Mouse (Mus musculus): Measurements from ENCODE around the gene Clstn2.

The Clstn2 gene

DNA sequence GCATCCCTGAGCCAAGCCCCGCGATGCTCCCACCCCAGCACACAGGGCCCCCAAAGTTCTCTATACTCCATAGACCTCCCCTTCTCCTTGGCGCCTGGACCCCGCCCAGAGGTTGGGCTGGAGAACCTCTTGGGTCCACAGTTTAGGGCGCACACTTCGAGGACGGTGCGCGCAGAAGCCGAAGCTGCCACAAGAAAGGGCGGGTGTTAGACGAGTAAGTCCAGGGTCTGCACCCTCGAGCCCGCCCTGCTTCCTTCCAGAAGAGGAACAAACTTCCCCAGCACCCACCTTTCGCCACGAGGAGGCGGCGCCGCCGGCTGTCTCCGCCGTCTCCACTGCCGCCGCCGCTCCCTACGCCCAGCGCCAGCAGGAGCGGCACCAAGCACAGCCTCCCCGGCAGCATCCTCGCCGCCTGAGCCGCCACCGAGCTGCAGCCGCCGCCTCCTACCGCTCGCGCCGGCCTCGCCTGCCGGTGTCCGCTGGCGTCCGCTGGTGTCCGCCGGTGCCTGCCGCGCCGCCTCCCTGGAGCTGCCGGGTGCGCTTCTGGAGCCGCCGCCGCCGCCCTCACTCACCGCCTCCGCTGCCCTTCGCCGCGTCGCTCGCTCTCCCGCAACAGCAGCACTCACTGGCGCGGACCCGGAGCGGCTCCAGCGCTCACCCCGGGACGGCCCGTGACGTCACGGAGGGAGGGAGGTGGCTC lies at the start of gene Clstn2:
TSS of gene Clstn2 (minus strand) at position 609 of the 700 bp plus-strand sequence.
- DNase-seq (ENCODE audit: low spot score) = no peak

- no peak for DNase-seq (ENCODE audit: low spot score)
Measured at GRCm38 (mm10) chr9:98067767-98068166, 34.8 kb upstream of the Clstn2 start.

DNA sequence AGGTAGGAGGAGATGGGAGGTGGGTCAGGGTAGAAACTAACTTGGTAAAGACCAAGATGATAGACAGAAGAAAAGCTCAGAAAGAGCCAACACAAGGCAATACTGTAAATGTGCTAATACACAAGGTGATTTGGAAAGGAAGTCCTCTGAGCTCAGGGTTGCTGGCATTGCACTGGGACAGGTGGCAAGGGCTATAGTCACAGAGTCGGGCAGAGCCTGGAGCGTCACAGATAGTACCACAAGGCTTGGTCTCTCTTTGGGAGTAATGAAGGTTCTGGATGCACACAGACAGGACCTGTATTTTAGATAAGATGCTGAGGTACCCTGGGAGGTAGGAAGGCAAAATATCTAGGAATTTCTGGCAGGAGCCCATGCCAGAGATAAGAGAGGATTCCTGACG lies 28.7 kb upstream of the Clstn2 start:
- DNase-seq (ENCODE audit: low spot score) = no peak

DNA sequence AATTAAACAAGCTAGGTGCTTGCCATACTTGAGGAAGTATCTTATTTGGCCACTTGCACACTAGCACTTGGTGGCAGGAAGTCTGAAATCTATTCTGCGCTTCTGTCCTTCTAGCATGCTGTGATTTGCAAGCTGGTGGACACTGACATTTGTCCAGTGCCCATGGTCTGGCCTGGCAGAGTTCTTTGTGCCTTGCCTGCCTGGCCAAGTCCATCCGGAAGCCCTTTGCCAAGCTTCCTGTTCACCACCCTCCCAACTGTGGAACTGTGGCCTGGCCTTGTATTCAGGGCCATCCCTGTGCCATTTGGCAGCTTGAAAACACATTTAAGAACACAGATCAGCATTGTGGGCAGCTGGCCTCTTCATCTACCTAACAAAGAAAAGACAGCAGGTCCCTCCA lies 24.3 kb upstream of the Clstn2 start:
- no peak for DNase-seq (ENCODE audit: low spot score)

DNA sequence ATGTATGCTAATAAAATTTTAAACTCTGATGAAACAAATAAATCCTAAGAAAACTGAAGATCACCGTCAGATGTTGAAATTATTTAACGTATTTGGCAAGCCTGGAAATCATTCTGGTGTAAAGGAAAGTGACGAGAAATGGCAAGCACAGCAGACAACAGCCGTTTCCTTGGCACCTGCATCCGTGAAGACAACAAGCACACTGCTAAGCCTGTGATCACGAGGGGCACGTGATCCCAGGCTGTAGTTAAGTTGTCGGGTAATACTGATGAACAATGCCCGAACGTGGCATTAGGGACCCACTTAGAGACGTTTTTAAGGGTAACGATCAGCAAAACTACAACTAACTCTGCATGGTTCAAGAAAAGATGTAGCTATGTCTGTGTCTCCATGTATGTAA lies 18.4 kb upstream of the Clstn2 start:
- no peak for DNase-seq (ENCODE audit: low spot score)

DNA sequence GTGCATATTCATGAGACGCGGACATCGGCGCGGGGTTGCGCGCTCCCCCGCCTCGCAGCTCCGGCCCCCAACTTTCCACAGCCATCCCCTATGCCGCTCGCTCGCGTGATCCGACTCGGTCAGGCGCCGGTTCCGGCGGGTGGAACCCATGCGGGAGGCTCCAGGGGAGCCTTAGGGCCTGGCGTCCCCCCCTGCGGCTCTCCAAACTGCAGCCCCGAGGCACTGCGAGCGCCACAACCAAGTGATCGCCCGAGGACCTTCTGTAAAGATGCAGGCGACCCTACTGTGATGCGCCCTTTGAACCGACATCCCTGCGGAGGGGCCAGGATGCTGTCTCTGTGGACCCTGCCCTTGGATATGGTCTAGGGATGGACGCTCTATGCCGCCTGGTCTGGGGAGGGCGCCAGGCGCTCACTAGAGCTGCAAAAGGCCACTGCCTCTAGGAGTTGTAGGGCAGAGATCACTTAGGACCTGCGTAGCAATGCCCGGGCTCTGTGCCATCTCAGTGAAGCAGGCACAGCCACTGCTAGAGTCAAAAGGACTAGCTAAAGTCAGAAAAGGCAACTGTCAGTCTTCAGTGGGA lies 383 bp upstream of the Clstn2 start:
- no peak for DNase-seq (ENCODE audit: low spot score)

DNA sequence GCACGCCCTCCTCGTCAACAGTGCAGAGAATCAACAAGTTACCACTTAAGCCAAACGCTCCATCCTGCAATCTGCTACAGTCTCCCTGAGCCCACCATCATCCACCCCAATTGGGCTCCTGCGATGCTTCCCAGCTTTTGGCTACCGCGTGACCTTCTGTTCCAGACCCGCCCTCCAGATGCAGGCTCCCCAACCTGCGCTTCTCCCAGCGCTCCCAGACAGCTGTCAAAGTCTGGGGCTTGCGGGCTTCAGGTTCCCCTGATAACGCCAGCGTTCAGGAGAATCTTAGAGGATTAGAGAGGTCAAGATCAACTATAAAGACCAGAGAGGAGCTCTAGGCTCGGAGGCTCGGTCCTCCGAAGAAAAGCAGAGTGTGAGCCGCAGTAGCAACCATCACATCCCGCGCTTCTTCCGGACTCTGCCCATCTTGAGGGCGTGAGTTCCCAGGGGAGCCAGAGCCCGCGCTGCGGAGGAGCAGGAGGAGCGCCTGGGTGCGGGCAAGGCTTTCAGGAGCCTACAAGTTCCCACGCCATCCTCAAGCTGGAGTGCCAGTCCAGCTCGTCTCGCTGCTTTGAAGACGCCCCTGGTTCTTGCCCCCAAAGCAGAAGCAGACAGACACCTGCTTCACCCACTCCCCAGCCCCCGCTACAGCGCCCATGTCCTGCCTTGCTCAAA lies 946 bp downstream of the Clstn2 start:
- no peak for DNase-seq (ENCODE audit: low spot score)

- DNase-seq (ENCODE audit: low spot score) = no peak
Measured at GRCm38 (mm10) chr9:98030715-98031114, 2.3 kb downstream of the Clstn2 start.

DNA sequence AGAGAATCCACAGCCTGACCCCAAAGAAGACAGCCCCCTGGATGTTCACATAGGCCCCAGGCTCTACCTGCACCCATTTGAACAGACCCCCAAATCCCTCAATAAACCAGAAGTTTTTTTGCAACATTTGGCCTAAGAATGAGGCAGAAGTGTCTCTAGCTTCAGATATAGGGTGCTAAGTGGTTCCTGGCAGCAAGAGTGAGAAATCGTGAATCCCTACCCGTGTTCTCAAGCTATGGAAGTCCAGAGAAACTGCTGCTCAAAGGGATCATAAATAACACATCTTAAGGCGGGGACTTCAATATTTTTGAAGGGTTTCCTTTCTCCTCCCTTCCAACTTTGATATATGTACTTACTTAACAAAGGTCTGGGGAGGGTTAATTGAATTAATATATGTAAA lies 7.4 kb downstream of the Clstn2 start:
- DNase-seq (ENCODE audit: low spot score) = no peak

GRCm38 (mm10) chr9:98023069-98023468 lies 9.9 kb downstream of the Clstn2 start:
- no peak for DNase-seq (ENCODE audit: low spot score)

DNA sequence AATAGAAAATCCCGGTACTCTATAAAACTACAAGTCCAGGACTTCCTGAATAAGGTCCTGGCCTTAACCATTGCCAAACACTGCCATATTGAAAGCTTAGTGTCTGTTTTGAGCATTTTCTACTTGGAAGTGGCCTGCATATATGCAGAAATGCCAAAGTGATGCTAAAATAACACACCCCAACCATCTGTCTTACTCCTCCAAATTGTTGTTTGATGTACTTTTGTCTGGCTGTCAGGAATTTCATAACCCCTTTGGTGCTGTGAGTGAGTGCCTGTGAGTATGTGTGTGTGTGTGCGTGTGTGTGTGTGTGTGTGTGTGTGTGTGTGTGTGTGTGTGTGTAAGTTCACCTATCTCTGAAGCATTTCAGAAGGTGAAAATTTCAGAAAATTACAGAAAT lies 13.1 kb downstream of the Clstn2 start:
- DNase-seq (ENCODE audit: low spot score) = no peak

DNA sequence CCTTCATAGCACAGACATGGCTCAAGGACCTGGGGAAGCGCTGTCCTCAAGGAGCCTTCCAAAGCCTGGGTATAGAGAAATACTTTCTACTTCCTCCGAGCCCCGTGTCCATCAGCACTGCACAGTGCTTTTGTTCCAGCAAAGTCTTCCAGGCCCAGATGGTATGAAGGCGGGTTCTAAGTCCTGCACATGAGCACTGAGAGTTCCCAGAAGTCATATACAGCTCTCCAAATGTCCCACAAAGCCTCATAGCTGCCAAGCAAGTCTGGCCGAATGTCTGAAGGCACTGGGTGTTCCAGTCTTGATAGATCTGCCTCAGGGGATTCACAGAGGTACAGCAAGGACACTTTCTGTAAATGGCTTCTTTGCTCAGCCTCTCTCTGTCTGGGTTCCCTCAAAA lies 14.3 kb downstream of the Clstn2 start:
- DNase-seq (ENCODE audit: low spot score) = no peak

- no peak for DNase-seq (ENCODE audit: low spot score)
Measured at GRCm38 (mm10) chr9:98016576-98016975, 16.4 kb downstream of the Clstn2 start.

DNA sequence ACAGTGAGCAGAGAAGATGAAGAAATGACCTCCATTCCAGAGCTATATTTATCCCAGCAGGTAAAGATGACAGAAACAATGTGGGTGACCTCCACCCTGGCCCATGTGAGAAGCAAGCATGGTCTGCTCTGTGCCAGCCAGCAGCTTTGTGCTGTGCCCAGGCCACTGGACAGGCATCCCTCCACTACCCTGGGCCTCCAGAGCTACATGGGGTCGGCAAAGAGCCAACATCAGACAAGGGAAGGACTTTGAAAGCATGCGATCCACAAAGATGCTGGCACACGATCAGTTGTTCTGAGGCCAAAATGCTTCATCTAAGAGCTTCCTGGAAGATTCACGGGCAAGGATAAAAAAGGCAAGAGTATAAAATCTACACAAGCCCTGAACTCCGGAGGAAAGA lies 36.6 kb downstream of the Clstn2 start:
- no peak for DNase-seq (ENCODE audit: low spot score)

DNA sequence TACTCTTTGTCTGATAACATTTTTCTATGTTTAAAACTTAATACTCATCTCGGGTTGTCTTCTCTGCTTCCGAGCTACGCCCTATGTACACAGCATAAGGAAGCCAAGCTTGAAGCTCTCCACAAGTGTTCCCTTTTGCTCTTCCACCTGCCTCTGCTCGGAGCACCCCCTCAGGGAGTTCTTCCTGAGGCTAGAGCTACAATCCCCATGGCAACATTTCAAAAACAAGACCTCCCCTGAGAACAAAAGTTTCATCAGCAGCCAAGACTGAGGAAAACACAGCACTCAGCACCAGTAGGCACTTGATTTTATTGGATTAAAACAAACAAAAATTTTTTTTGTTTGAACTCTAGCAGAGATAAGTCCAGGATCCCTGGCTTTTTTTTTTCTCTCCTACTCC lies 37.3 kb downstream of the Clstn2 start:
- DNase-seq (ENCODE audit: low spot score) = no peak

- DNase-seq (ENCODE audit: low spot score) = no peak
Measured at GRCm38 (mm10) chr9:97992131-97992530, 40.9 kb downstream of the Clstn2 start.

GRCm38 (mm10) chr9:97977339-97977738 lies 55.6 kb downstream of the Clstn2 start:
- DNase-seq (ENCODE audit: low spot score) = no peak

DNA sequence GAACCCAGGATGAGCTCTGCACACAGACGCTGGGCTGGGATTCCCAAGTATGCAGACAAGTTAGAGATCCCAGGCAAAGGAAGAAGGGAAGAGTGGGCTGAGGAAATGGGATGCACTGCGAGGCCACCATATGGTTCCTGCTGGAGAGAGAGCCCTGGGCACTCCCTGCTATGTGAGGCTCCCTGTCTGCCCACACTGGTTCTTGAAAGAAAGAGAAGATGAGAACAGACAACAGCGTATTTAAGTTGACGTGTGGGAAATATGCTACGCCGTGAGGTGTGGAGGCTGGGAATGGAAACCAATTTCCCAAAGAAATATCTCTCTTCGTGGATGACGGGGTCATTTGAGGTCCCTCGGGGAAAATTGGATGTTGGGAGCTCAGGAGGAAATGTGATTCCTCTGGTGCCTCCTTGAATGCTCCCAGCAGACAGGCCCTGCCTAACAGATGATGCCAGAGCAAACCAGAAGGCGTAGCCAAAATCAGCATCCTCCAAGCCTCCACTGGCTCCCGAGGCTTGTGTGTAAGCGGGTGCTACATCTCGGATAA lies 58.1 kb downstream of the Clstn2 start:
- no peak for DNase-seq (ENCODE audit: low spot score)

- DNase-seq (ENCODE audit: low spot score) = no peak
Measured at GRCm38 (mm10) chr9:97966691-97967090, 66.3 kb downstream of the Clstn2 start.

- DNase-seq (ENCODE audit: low spot score) = no peak
Measured at GRCm38 (mm10) chr9:97957508-97957907, 75.5 kb downstream of the Clstn2 start.

- DNase-seq (ENCODE audit: low spot score) = no peak
Measured at GRCm38 (mm10) chr9:97956407-97957106, 76.4 kb downstream of the Clstn2 start.

- no peak for DNase-seq (ENCODE audit: low spot score)
Measured at GRCm38 (mm10) chr9:97953746-97954359, 79.1 kb downstream of the Clstn2 start.

Data from T-cell, adult 2 months (primary cell).